Mouse (Mus musculus): Measurements from ENCODE around the gene Thoc6. TPM values are rescaled to one million over a fixed set of nuclear protein-coding genes. Genes with fewer than 3 reads are reported as not detected.
A peak's percentile ranks its signal among the peaks of the same experiment; 100 is the strongest.

Thoc6 gene
- 40.9 and 41.0 TPM in 2 replicates for polyA plus RNA-seq (2014; fragmentation: Nextera tagmentation; extraction: Ambion mirVana)

GRCm38 (mm10) chr17:23673424-23674073 is at the start of gene Thoc6, which contains the start of gene Hcfc1r1:
TSS of gene Thoc6 (minus strand) at chr17:23673882.
TSS of gene Hcfc1r1 (plus strand) at chr17:23673596.
- H3K9ac ChIP-seq (ENCODE audit: low read depth, low read length): peak within 1 kb of the TSS; percentile 86

GRCm38 (mm10) chr17:23722376-23723125 is 48.9 kb upstream of the Thoc6 start, which contains the start of gene 1520401A03Rik:
TSS of gene 1520401A03Rik (minus strand) at chr17:23722783.
- no peak within 1 kb of the TSS for H3K4me3 ChIP-seq (ENCODE audit: low read depth, low read length)
- H3K27ac ChIP-seq (ENCODE audit: low read depth, low read length): no peak within 1 kb of the TSS
- no peaks in the 10 kb centered on the region for H3K9me3 ChIP-seq (replicated peaks; ENCODE audit: control insufficient read depth, low read length)
- ATAC-seq (replicated peaks; ENCODE audit: insufficient number of reproducible peaks, low FRiP score, low TSS enrichment): no peak
- H3K36me3 ChIP-seq (ENCODE audit: control insufficient read depth, insufficient read depth, low read length): no peaks in the 10 kb centered on the region
- H3K27me3 ChIP-seq (ENCODE audit: control insufficient read depth, insufficient read depth, low read length): peaks cover 6% of the 10 kb centered on the region; the same call in 1 of the 2 replicates
- H3K4me2 ChIP-seq: no peak within 1 kb of the TSS
- 56% methylated on average over 7 of the region's 7 CpGs for WGBS (ENCODE audit: insufficient replicate concordance)
- H3K9ac ChIP-seq (ENCODE audit: low read depth, low read length): no peak within 1 kb of the TSS
- H3K4me1 ChIP-seq (ENCODE audit: control insufficient read depth, insufficient read depth, low read length): peaks cover 3% of the 10 kb centered on the region; the same call in 1 of the 2 replicates

More at GRCm38 (mm10) chr17:23673424-23674073, at the start of gene Thoc6, which contains the start of gene Hcfc1r1:
- peak within 1 kb of the TSS; percentile 73 for H3K4me3 ChIP-seq (ENCODE audit: low read depth, low read length)
- H3K4me2 ChIP-seq: peak within 1 kb of the TSS; percentile 95
- peaks cover 3% of the 10 kb centered on the region for H3K27me3 ChIP-seq (ENCODE audit: control insufficient read depth, insufficient read depth, low read length)
- under 1% methylated on average over 45 of the region's 45 CpGs for WGBS (ENCODE audit: insufficient replicate concordance)
- peak; percentile 87 for ATAC-seq (replicated peaks; ENCODE audit: insufficient number of reproducible peaks, low FRiP score, low TSS enrichment)
- H3K9me3 ChIP-seq (replicated peaks; ENCODE audit: control insufficient read depth, low read length): no peaks in the 10 kb centered on the region
- H3K36me3 ChIP-seq (ENCODE audit: control insufficient read depth, insufficient read depth, low read length): peaks cover 15% of the 10 kb centered on the region
- H3K4me1 ChIP-seq (ENCODE audit: control insufficient read depth, insufficient read depth, low read length): peaks cover 21% of the 10 kb centered on the region
- H3K27ac ChIP-seq (ENCODE audit: low read depth, low read length): peak within 1 kb of the TSS; percentile 95

- no peak overlapping the region for H3K9ac ChIP-seq (ENCODE audit: low read depth, low read length)
- no peak overlapping the region for H3K4me2 ChIP-seq
- ATAC-seq (replicated peaks; ENCODE audit: insufficient number of reproducible peaks, low FRiP score, low TSS enrichment): no peak
- H3K9me3 ChIP-seq (replicated peaks; ENCODE audit: control insufficient read depth, low read length): no peaks in the 10 kb centered on the region
- H3K36me3 ChIP-seq (ENCODE audit: control insufficient read depth, insufficient read depth, low read length): no peaks in the 10 kb centered on the region
- H3K4me1 ChIP-seq (ENCODE audit: control insufficient read depth, insufficient read depth, low read length): peaks cover 3% of the 10 kb centered on the region; the same call in 1 of the 2 replicates
- H3K27ac ChIP-seq (ENCODE audit: low read depth, low read length): no peak overlapping the region
- WGBS (ENCODE audit: insufficient replicate concordance): 85% methylated on average over 2 of the region's 2 CpGs
- peaks cover 7% of the 10 kb centered on the region; the same call in 1 of the 2 replicates for H3K27me3 ChIP-seq (ENCODE audit: control insufficient read depth, insufficient read depth, low read length)
- no peak overlapping the region for H3K4me3 ChIP-seq (ENCODE audit: low read depth, low read length)
These were observed 48.2 kb upstream of the Thoc6 start for GRCm38 (mm10) chr17:23721886-23722285.

DNA sequence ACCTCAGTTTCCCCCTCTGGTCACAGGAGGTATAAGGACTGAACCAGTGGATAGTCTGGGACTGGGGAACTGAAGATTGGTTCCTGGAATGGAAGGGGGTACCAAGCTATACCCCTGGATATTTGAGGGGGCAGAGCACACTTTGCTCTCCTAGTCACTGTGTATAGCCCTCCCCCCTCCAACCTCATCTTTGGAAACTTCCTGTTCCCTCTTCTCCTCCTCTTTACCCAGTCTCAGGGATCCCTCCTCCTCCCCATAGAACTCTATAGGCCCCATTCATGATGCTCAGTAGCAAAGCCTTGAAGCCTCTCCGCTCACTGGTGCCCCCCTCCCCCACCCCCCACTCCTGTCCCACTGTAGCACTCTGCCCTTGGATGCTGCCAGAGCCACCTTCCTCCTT is 45.8 kb upstream of the Thoc6 start:
- Histone ChIP-seq H3K4me1 (ENCODE audit: control insufficient read depth, insufficient read depth, low read length) (no peaks in the 10 kb centered on the region), H3K27me3 (ENCODE audit: control insufficient read depth, insufficient read depth, low read length) (peaks cover 10% of the 10 kb centered on the region; the same call in 1 of the 2 replicates), H3K4me2 (no peak overlapping the region), H3K4me3 (ENCODE audit: low read depth, low read length) (no peak overlapping the region), H3K9ac (ENCODE audit: low read depth, low read length) (no peak overlapping the region), H3K27ac (ENCODE audit: low read depth, low read length) (no peak overlapping the region), H3K36me3 (ENCODE audit: control insufficient read depth, insufficient read depth, low read length) (no peaks in the 10 kb centered on the region), H3K9me3 (replicated peaks; ENCODE audit: control insufficient read depth, low read length) (no peaks in the 10 kb centered on the region)
- 36% methylated on average over 1 of the region's 1 CpGs for WGBS (ENCODE audit: insufficient replicate concordance)
- ATAC-seq (replicated peaks; ENCODE audit: insufficient number of reproducible peaks, low FRiP score, low TSS enrichment): no peak

GRCm38 (mm10) chr17:23717003-23717402 is 43.3 kb upstream of the Thoc6 start:
- peaks cover 10% of the 10 kb centered on the region; the same call in 1 of the 2 replicates for H3K27me3 ChIP-seq (ENCODE audit: control insufficient read depth, insufficient read depth, low read length)
- H3K4me2 ChIP-seq: no peak overlapping the region
- H3K27ac ChIP-seq (ENCODE audit: low read depth, low read length): no peak overlapping the region
- H3K9ac ChIP-seq (ENCODE audit: low read depth, low read length): no peak overlapping the region
- H3K4me3 ChIP-seq (ENCODE audit: low read depth, low read length): no peak overlapping the region
- no peaks in the 10 kb centered on the region for H3K36me3 ChIP-seq (ENCODE audit: control insufficient read depth, insufficient read depth, low read length)
- 50% methylated on average over 2 of the region's 2 CpGs for WGBS (ENCODE audit: insufficient replicate concordance)
- no peaks in the 10 kb centered on the region for H3K4me1 ChIP-seq (ENCODE audit: control insufficient read depth, insufficient read depth, low read length)
- ATAC-seq (replicated peaks; ENCODE audit: insufficient number of reproducible peaks, low FRiP score, low TSS enrichment): no peak
- no peaks in the 10 kb centered on the region for H3K9me3 ChIP-seq (replicated peaks; ENCODE audit: control insufficient read depth, low read length)

DNA sequence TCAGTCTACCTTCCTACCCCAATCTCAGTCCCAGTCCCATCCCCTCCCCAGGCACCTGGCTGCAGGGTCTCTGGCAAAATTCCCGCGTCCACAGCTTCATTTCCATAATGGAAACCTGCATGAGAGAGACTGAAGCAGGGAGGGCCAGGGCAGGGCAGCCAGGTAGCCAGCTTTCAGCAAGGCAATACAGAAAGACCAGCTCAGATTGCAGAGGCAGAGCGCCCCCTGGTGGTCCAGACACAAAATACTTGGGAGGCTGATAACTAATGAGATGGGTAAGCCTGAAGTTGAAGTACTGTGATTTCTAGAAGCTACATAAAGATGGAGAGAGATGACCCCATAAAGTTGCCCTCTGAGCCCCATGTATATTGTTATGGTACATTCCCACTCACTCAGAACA is 32.5 kb upstream of the Thoc6 start:
- no peaks in the 10 kb centered on the region for H3K36me3 ChIP-seq (ENCODE audit: control insufficient read depth, insufficient read depth, low read length)
- WGBS (ENCODE audit: insufficient replicate concordance): 0% methylated on average over 3 of the region's 3 CpGs
- no peak overlapping the region for H3K4me2 ChIP-seq
- no peak for ATAC-seq (replicated peaks; ENCODE audit: insufficient number of reproducible peaks, low FRiP score, low TSS enrichment)
- no peak overlapping the region for H3K9ac ChIP-seq (ENCODE audit: low read depth, low read length)
- no peak overlapping the region for H3K4me3 ChIP-seq (ENCODE audit: low read depth, low read length)
- no peaks in the 10 kb centered on the region for H3K4me1 ChIP-seq (ENCODE audit: control insufficient read depth, insufficient read depth, low read length)
- peaks cover 27% of the 10 kb centered on the region for H3K27me3 ChIP-seq (ENCODE audit: control insufficient read depth, insufficient read depth, low read length)
- no peaks in the 10 kb centered on the region for H3K9me3 ChIP-seq (replicated peaks; ENCODE audit: control insufficient read depth, low read length)
- no peak overlapping the region for H3K27ac ChIP-seq (ENCODE audit: low read depth, low read length)

DNA sequence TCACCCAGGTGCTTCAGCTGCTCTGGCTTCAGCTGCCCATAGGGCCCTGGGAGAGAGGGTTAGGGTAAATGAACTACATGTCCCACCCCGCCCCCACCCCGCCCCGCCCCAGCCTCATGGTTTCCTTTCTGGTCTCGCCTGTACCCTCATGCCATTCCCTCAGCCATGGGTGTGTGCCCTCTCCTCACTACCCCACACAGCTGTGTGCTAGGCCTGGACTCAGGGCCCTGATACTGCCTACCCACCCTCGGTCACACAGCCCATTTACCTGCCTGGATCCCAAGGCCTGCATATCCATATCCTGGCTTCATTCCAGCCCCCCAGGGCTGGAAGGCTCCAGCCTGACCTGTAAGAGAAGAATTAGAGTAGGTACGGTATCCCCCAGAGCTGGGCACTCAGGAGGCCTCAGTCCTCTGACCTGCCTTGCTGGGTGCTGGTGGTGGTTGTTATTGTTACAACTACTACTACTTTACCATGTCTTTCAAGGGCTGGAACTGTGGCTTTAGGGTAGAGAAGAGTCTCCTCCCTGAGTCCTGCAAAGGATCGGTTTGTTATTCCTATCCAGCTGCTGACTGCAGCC is 31.9 kb upstream of the Thoc6 start:
- no peaks in the 10 kb centered on the region for H3K9me3 ChIP-seq (replicated peaks; ENCODE audit: control insufficient read depth, low read length)
- no peak overlapping the region for H3K9ac ChIP-seq (ENCODE audit: low read depth, low read length)
- ATAC-seq (replicated peaks; ENCODE audit: insufficient number of reproducible peaks, low FRiP score, low TSS enrichment): no peak
- 76% methylated on average over 7 of the region's 7 CpGs for WGBS (ENCODE audit: insufficient replicate concordance)
- H3K36me3 ChIP-seq (ENCODE audit: control insufficient read depth, insufficient read depth, low read length): no peaks in the 10 kb centered on the region
- H3K4me1 ChIP-seq (ENCODE audit: control insufficient read depth, insufficient read depth, low read length): no peaks in the 10 kb centered on the region
- peaks cover 30% of the 10 kb centered on the region for H3K27me3 ChIP-seq (ENCODE audit: control insufficient read depth, insufficient read depth, low read length)
- H3K27ac ChIP-seq (ENCODE audit: low read depth, low read length): no peak overlapping the region
- H3K4me2 ChIP-seq: no peak overlapping the region
- no peak overlapping the region for H3K4me3 ChIP-seq (ENCODE audit: low read depth, low read length)

- WGBS (ENCODE audit: insufficient replicate concordance): 58% methylated on average over 7 of the region's 7 CpGs
- peaks cover 32% of the 10 kb centered on the region for H3K27me3 ChIP-seq (ENCODE audit: control insufficient read depth, insufficient read depth, low read length)
- no peak overlapping the region for H3K4me2 ChIP-seq
- no peak overlapping the region for H3K9ac ChIP-seq (ENCODE audit: low read depth, low read length)
- no peak for ATAC-seq (replicated peaks; ENCODE audit: insufficient number of reproducible peaks, low FRiP score, low TSS enrichment)
- no peaks in the 10 kb centered on the region for H3K36me3 ChIP-seq (ENCODE audit: control insufficient read depth, insufficient read depth, low read length)
- H3K27ac ChIP-seq (ENCODE audit: low read depth, low read length): no peak overlapping the region
- no peak overlapping the region for H3K4me3 ChIP-seq (ENCODE audit: low read depth, low read length)
- H3K4me1 ChIP-seq (ENCODE audit: control insufficient read depth, insufficient read depth, low read length): no peaks in the 10 kb centered on the region
- no peaks in the 10 kb centered on the region for H3K9me3 ChIP-seq (replicated peaks; ENCODE audit: control insufficient read depth, low read length)
These were observed 31.1 kb upstream of the Thoc6 start for GRCm38 (mm10) chr17:23704741-23705140.
